Mouse (Mus musculus) heart, embryonic 13.5 days (tissue): ENCODE measurements around the gene Shkbp1. TPM values are rescaled to one million over a fixed set of nuclear protein-coding genes. Genes with fewer than 3 reads are reported as not detected.

Source experiments
- ATAC-seq: fragments of 200-750 bp; cut with Nextera tagmentation; 2 replicates; pipeline ENCODE4 v1.8.0; 2017; ENCODE audit warnings: moderate TSS enrichment; ENCODE audit not compliant: insufficient number of reproducible peaks, low FRiP score, low TSS enrichment; ENCODE audit errors: extremely low read depth
- H3K27ac ChIP-seq: fragments of 300-500 bp; sonication (generic); replicated peaks from 2 replicates; pipeline ENCODE4 v1.5.1; 2015; ENCODE audit warnings: moderate library complexity, mild to moderate bottlenecking, inconsistent platforms
- H3K27me3 ChIP-seq: fragments of 300-500 bp; sonication (generic); replicated peaks from 2 replicates; pipeline ENCODE4 v1.6.1; 2015; ENCODE audit warnings: mild to moderate bottlenecking, inconsistent platforms
- H3K36me3 ChIP-seq: fragments of 300-500 bp; sonication (generic); 2 replicates; pipeline ENCODE4 v1.6.1; 2015; ENCODE audit warnings: mild to moderate bottlenecking, inconsistent platforms
- H3K4me1 ChIP-seq: fragments of 300-500 bp; sonication (generic); 2 replicates; pipeline ENCODE4 v1.6.1; 2015; ENCODE audit warnings: inconsistent platforms
- H3K4me2 ChIP-seq: fragments of 300-500 bp; sonication (generic); 2 replicates; pipeline ENCODE4 v1.6.1; 2015; ENCODE audit warnings: inconsistent platforms, mild to moderate bottlenecking, moderate library complexity
- H3K4me3 ChIP-seq: fragments of 300-500 bp; sonication (generic); 2 replicates; pipeline ENCODE4 v1.5.1; 2015; ENCODE audit warnings: moderate library complexity, mild to moderate bottlenecking, inconsistent platforms
- H3K9ac ChIP-seq: fragments of 300-500 bp; sonication (generic); 2 replicates; pipeline ENCODE4 v1.6.1; 2015; ENCODE audit warnings: inconsistent platforms, mild to moderate bottlenecking, moderate library complexity
- H3K9me3 ChIP-seq: fragments of 300-500 bp; sonication (generic); 2 replicates; pipeline ENCODE4 v1.6.1; 2016; ENCODE audit warnings: inconsistent platforms
- WGBS: fragments of 180-500 bp; shearing (Covaris S2); methylation state at CpG from one replicate; pipeline ENCODE4 v1.1.7; 2015; ENCODE audit warnings: mixed read lengths; 5-methylcytosine and 5-hydroxymethylcytosine counted together
- polyA plus RNA-seq: library from polyadenylated mRNA; unstranded; fragments of >200 nt; fragmentation: Nextera tagmentation; extraction: Ambion mirVana; gene quantifications from 2 replicates; pipeline ENCODE4 v1.2.1, GENCODE M21; 2015

Shkbp1 gene
- polyA plus RNA-seq: 28.8 and 32.2 TPM in 2 replicates

GRCm38 (mm10) chr7:27355745-27356240 lies at the start of gene Shkbp1:
Gene Shkbp1, minus strand, starts transcription at chr7:27356019.
- under 1% methylated on average over 33 of the region's 34 CpGs for WGBS
- no peaks in the 10 kb centered on the region for H3K27me3 ChIP-seq
- peaks cover 24% of the 10 kb centered on the region for H3K36me3 ChIP-seq
- H3K4me3 ChIP-seq: peak within 1 kb of the TSS; percentile 78
- peak within 1 kb of the TSS; percentile 86 for H3K27ac ChIP-seq
- peak; percentile 81 for ATAC-seq
- H3K9me3 ChIP-seq: no peaks in the 10 kb centered on the region
- peak within 1 kb of the TSS; percentile 90 for H3K4me2 ChIP-seq
- peaks cover 33% of the 10 kb centered on the region for H3K4me1 ChIP-seq
- H3K9ac ChIP-seq: peak within 1 kb of the TSS; percentile 85

- H3K9ac ChIP-seq: no peak overlapping the region
- no peaks in the 10 kb centered on the region for H3K36me3 ChIP-seq
- peak overlapping the region; percentile 47 for H3K4me2 ChIP-seq
- H3K4me1 ChIP-seq: peaks cover 16% of the 10 kb centered on the region
- WGBS: 4% methylated on average over 81 of the region's 81 CpGs
- no peak overlapping the region for H3K27ac ChIP-seq
- no peak for ATAC-seq
- H3K4me3 ChIP-seq: peak overlapping the region; percentile 29
- peaks cover 97% of the 10 kb centered on the region for H3K27me3 ChIP-seq
- peaks cover 9% of the 10 kb centered on the region for H3K9me3 ChIP-seq
Observed at GRCm38 (mm10) chr7:27404203-27404942, 48.6 kb upstream of the Shkbp1 start.

DNA sequence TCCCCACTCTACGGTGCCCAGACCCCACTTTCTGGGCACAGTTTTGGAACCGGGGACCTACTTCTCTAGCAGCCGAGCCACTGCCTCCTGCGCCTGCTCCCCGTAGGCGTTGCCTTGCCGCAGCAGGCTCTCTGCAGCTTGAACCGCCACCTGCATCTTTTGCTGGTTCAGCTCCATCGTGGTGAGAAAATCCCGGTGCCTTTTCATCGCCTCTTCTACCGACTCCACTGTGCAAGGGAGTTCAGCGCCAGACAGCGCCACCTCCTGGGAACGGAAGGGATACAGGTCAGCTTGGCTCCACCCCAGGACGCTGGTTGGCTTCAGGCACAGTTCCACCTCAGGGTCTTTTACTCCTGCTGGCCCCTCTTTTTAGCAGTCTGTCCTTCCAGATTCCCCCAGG lies 46.9 kb upstream of the Shkbp1 start:
- WGBS: 10% methylated on average over 16 of the region's 16 CpGs
- peaks cover 9% of the 10 kb centered on the region for H3K9me3 ChIP-seq
- H3K36me3 ChIP-seq: no peaks in the 10 kb centered on the region
- no peak overlapping the region for H3K4me3 ChIP-seq
- peaks cover 97% of the 10 kb centered on the region for H3K27me3 ChIP-seq
- no peak overlapping the region for H3K4me2 ChIP-seq
- H3K4me1 ChIP-seq: peaks cover 4% of the 10 kb centered on the region; the same call in 1 of the 2 replicates
- no peak overlapping the region for H3K9ac ChIP-seq
- no peak for ATAC-seq
- no peak overlapping the region for H3K27ac ChIP-seq

DNA sequence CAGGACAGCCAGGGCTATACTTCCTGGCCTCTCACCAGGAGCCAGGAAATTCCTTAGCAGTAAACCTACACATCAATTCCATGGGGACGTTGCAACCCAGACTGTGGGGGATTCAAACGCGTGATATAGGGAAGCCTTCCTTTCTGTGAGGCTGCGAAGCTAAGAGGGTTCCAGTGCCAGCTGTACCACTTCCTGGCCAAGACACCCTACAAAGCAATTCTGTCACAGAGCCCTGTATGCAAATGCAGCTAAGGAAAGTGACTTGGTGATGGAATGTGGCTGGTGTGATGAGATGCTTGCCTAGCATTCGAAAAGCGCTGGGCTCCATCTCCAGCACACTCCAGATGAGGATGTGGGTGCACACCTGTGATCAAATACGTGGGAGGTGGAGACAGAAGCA lies 44.7 kb upstream of the Shkbp1 start:
- Histone ChIP-seq H3K36me3 (no peaks in the 10 kb centered on the region), H3K27me3 (peaks cover 97% of the 10 kb centered on the region), H3K9ac (no peak overlapping the region), H3K4me2 (no peak overlapping the region), H3K4me1 (peaks cover 10% of the 10 kb centered on the region), H3K9me3 (peaks cover 6% of the 10 kb centered on the region), H3K27ac (no peak overlapping the region), H3K4me3 (no peak overlapping the region)
- WGBS: 67% methylated on average over 7 of the region's 7 CpGs
- no peak for ATAC-seq

DNA sequence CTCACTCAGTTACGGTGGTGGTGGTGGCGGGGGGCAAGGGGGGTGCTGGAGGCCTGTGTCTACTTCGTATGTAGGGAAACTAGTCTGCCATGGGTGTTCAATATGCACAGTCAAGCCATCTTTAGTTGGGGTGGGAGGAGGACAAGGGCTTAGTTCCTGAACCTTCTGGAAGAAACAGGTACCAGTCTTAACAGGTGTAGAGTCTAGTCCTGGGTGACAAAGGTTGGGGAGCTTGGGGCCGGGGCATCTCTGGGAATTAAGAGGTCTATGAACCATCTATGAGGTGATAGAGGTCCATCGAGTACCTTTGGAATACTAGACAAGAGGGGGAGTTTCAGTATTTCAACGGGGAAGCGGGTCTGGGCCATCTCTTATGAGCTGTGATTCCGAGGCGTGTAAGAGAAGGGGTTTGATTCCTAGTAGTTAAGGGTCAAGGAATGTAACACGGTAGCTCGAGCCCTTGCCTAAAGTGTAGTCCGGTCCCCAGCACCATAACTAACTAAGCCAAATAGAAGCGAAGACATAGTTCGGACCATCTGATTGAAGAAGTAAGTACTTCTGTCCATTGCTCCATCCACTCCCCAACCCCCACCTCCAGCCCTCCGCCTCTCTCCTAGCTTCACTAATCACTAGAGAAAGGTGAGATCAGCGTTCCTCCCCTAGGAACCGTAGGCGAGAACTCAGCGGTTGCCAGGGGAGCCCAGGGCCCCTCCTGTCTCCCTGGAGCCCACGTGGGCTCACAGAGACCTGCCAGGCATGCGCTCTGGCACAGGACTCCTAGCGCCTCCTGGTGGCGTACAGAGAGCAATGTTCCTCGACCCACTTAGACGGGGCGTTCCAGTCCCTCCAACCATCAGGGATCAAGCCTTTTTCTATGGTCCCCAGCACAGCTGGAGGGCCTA lies 41.5 kb upstream of the Shkbp1 start:
- Histone ChIP-seq H3K4me1 (peaks cover 6% of the 10 kb centered on the region), H3K9ac (no peak overlapping the region), H3K36me3 (no peaks in the 10 kb centered on the region), H3K4me3 (peak overlapping the region; percentile 58), H3K27me3 (peaks cover 97% of the 10 kb centered on the region), H3K9me3 (no peaks in the 10 kb centered on the region), H3K4me2 (peak overlapping the region; percentile 6; the same call in 1 of the 2 replicates), H3K27ac (no peak overlapping the region)
- WGBS: 17% methylated on average over 26 of the region's 26 CpGs
- ATAC-seq: no peak

GRCm38 (mm10) chr7:27396184-27397047 lies 40.6 kb upstream of the Shkbp1 start:
- Histone ChIP-seq H3K4me1 (peaks cover 6% of the 10 kb centered on the region), H3K9me3 (no peaks in the 10 kb centered on the region), H3K27ac (no peak overlapping the region), H3K9ac (peak overlapping the region; percentile 71), H3K27me3 (peaks cover 97% of the 10 kb centered on the region), H3K36me3 (no peaks in the 10 kb centered on the region), H3K4me3 (peak overlapping the region; percentile 58), H3K4me2 (peak overlapping the region; percentile 82)
- ATAC-seq: no peak; the same call in 1 of the 2 replicates
- 3% methylated on average over 21 of the region's 68 CpGs for WGBS

- ATAC-seq: no peak
- peaks cover 6% of the 10 kb centered on the region for H3K4me1 ChIP-seq
- 3% methylated on average over 22 of the region's 22 CpGs for WGBS
- peak overlapping the region; percentile 58 for H3K4me3 ChIP-seq
- H3K27ac ChIP-seq: no peak overlapping the region
- peak overlapping the region; percentile 82 for H3K4me2 ChIP-seq
- no peaks in the 10 kb centered on the region for H3K9me3 ChIP-seq
- H3K9ac ChIP-seq: no peak overlapping the region
- no peaks in the 10 kb centered on the region for H3K36me3 ChIP-seq
- peaks cover 97% of the 10 kb centered on the region for H3K27me3 ChIP-seq
Observed at GRCm38 (mm10) chr7:27395521-27396183, 39.8 kb upstream of the Shkbp1 start.

DNA sequence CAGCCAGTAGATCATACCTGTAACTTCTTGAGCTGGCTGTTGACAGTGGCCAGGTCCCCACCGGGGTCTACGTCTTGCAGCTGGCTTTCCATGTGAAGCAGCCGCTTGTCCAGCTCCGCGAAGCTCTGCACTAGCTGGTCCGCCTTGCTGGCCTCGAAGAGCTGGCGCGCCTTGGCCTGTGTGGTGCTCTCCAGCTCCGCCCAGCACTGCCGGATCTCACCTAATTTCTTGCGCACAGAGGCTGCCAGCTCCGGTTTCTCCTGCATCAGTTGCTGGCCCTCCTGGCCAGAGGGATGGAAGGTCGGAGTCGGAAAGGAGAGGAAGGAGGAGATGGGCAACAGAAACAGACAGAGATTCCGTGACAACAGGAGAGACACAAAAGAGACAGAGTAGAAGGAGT lies 35.6 kb upstream of the Shkbp1 start:
- no peak overlapping the region for H3K27ac ChIP-seq
- no peaks in the 10 kb centered on the region for H3K9me3 ChIP-seq
- H3K4me1 ChIP-seq: peaks cover 2% of the 10 kb centered on the region
- H3K27me3 ChIP-seq: peaks cover 68% of the 10 kb centered on the region
- no peak overlapping the region for H3K4me3 ChIP-seq
- ATAC-seq: no peak
- no peak overlapping the region for H3K4me2 ChIP-seq
- no peaks in the 10 kb centered on the region for H3K36me3 ChIP-seq
- H3K9ac ChIP-seq: no peak overlapping the region
- 31% methylated on average over 16 of the region's 16 CpGs for WGBS

GRCm38 (mm10) chr7:27389213-27389612 lies 33.4 kb upstream of the Shkbp1 start:
- 63% methylated on average over 6 of the region's 6 CpGs for whole genome bisulfite sequencing

GRCm38 (mm10) chr7:27384731-27385130 lies 28.9 kb upstream of the Shkbp1 start:
- H3K27ac ChIP-seq: no peak overlapping the region
- H3K36me3 ChIP-seq: no peaks in the 10 kb centered on the region
- H3K9me3 ChIP-seq: no peaks in the 10 kb centered on the region
- no peak overlapping the region for H3K4me2 ChIP-seq
- H3K4me1 ChIP-seq: no peaks in the 10 kb centered on the region
- H3K4me3 ChIP-seq: no peak overlapping the region
- ATAC-seq: no peak
- peaks cover 32% of the 10 kb centered on the region for H3K27me3 ChIP-seq
- no peak overlapping the region for H3K9ac ChIP-seq
- WGBS: 34% methylated on average over 4 of the region's 4 CpGs

More at GRCm38 (mm10) chr7:27389213-27389612, 33.4 kb upstream of the Shkbp1 start:
- Histone ChIP-seq H3K27me3 (peaks cover 54% of the 10 kb centered on the region), H3K9ac (no peak overlapping the region), H3K27ac (no peak overlapping the region), H3K9me3 (no peaks in the 10 kb centered on the region), H3K4me2 (no peak overlapping the region), H3K36me3 (no peaks in the 10 kb centered on the region), H3K4me3 (no peak overlapping the region), H3K4me1 (no peaks in the 10 kb centered on the region)
- ATAC-seq: no peak
